Mouse (Mus musculus) heart, embryonic 11.5 days (tissue): Measurements from ENCODE around the gene Aig1. TPM values are rescaled to one million over a fixed set of nuclear protein-coding genes. Genes with fewer than 3 reads are reported as not detected.
A peak's percentile ranks its signal among the peaks of the same experiment; 100 is the strongest.

Experiments
- ATAC-seq: fragments of 200-750 bp; cut with Nextera tagmentation; replicated peaks from 2 replicates; pipeline ENCODE4 v1.8.0; 2017; ENCODE audit warnings: moderate library complexity; ENCODE audit not compliant: insufficient number of reproducible peaks, low FRiP score, low TSS enrichment
- H3K27ac ChIP-seq: fragments of 300-500 bp; sonication (generic); 2 replicates; pipeline ENCODE4 v1.5.1; 2014; ENCODE audit warnings: mild to moderate bottlenecking, low read depth, low read length
- H3K27me3 ChIP-seq: fragments of 300-500 bp; sonication (generic); 2 replicates; pipeline ENCODE4 v1.6.1; 2014; ENCODE audit warnings: mild to moderate bottlenecking, low read length, mixed read lengths; ENCODE audit not compliant: control insufficient read depth, insufficient read depth
- H3K36me3 ChIP-seq: fragments of 300-500 bp; sonication (generic); 2 replicates; pipeline ENCODE4 v1.6.1; 2014; ENCODE audit warnings: mild to moderate bottlenecking, low read length, moderate library complexity, mixed read lengths; ENCODE audit not compliant: control insufficient read depth, insufficient read depth
- H3K4me1 ChIP-seq: fragments of 300-500 bp; sonication (generic); 2 replicates; pipeline ENCODE4 v1.6.1; 2014; ENCODE audit warnings: low read length; ENCODE audit not compliant: control insufficient read depth, insufficient read depth
- H3K4me2 ChIP-seq: fragments of 300-500 bp; sonication (generic); 2 replicates; pipeline ENCODE4 v1.6.1; 2014; ENCODE audit warnings: mild to moderate bottlenecking, moderate library complexity
- H3K4me3 ChIP-seq: fragments of 300-500 bp; sonication (generic); 2 replicates; pipeline ENCODE4 v1.5.1; 2014; ENCODE audit warnings: low read depth, low read length
- H3K9ac ChIP-seq: fragments of 300-500 bp; sonication (generic); 2 replicates; pipeline ENCODE4 v1.6.1; 2014; ENCODE audit warnings: mild to moderate bottlenecking, low read depth, low read length, moderate library complexity
- H3K9me3 ChIP-seq: fragments of 300-500 bp; sonication (generic); replicated peaks from 2 replicates; pipeline ENCODE4 v1.6.1; 2016; ENCODE audit warnings: low read length; ENCODE audit not compliant: control insufficient read depth
- WGBS: fragments of 180-500 bp; shearing (Covaris S2); extraction: QIAGEN DNeasy Blood & Tissue Kit; methylation state at CpG from one replicate; pipeline ENCODE4 v1.1.7; 2014; ENCODE audit not compliant: insufficient replicate concordance; 5-methylcytosine and 5-hydroxymethylcytosine counted together
- polyA plus RNA-seq: library from polyadenylated mRNA; unstranded; fragments of >200 nt; fragmentation: Nextera tagmentation; extraction: Ambion mirVana; gene quantifications from 2 replicates; pipeline ENCODE4 v1.2.1, GENCODE M21; 2014

Aig1 gene
- polyA plus RNA-seq, 1 experiment from 2014 or later: 38.3 TPM

GRCm38 (mm10) chr10:13690773-13691172 is 178.0 kb downstream of the Aig1 start:
- H3K27me3 ChIP-seq: no peaks in the 10 kb centered on the region
- WGBS: 85% methylated on average over 5 of the region's 5 CpGs
- H3K9ac ChIP-seq: no peak overlapping the region
- H3K36me3 ChIP-seq: no peaks in the 10 kb centered on the region
- peaks cover 4% of the 10 kb centered on the region; the same call in 1 of the 2 replicates for H3K4me1 ChIP-seq
- H3K4me2 ChIP-seq: no peak overlapping the region
- no peak; the same call in 1 of the 2 replicates for ATAC-seq
- H3K9me3 ChIP-seq: no peaks in the 10 kb centered on the region
- no peak overlapping the region for H3K27ac ChIP-seq
- no peak overlapping the region for H3K4me3 ChIP-seq

- Histone ChIP-seq H3K4me2 (no peak overlapping the region), H3K4me3 (no peak overlapping the region), H3K27me3 (no peaks in the 10 kb centered on the region), H3K27ac (no peak overlapping the region), H3K9me3 (no peaks in the 10 kb centered on the region), H3K36me3 (no peaks in the 10 kb centered on the region), H3K9ac (no peak overlapping the region), H3K4me1 (peaks cover 4% of the 10 kb centered on the region; the same call in 1 of the 2 replicates)
- 87% methylated on average over 10 of the region's 10 CpGs for WGBS
- no peak for ATAC-seq
Measured at GRCm38 (mm10) chr10:13689841-13690590, 178.8 kb downstream of the Aig1 start.

GRCm38 (mm10) chr10:13688386-13689120 is 180.2 kb downstream of the Aig1 start:
- H3K4me3 ChIP-seq: no peak overlapping the region
- H3K4me2 ChIP-seq: no peak overlapping the region
- no peak overlapping the region for H3K9ac ChIP-seq
- no peak overlapping the region for H3K27ac ChIP-seq
- no peaks in the 10 kb centered on the region for H3K36me3 ChIP-seq
- H3K9me3 ChIP-seq: no peaks in the 10 kb centered on the region
- no peak for ATAC-seq
- WGBS: 74% methylated on average over 15 of the region's 15 CpGs
- H3K4me1 ChIP-seq: peaks cover 4% of the 10 kb centered on the region; the same call in 1 of the 2 replicates
- H3K27me3 ChIP-seq: no peaks in the 10 kb centered on the region

- ATAC-seq: no peak
- H3K27me3 ChIP-seq: no peaks in the 10 kb centered on the region
- peaks cover 4% of the 10 kb centered on the region; the same call in 1 of the 2 replicates for H3K4me1 ChIP-seq
- no peaks in the 10 kb centered on the region for H3K9me3 ChIP-seq
- H3K9ac ChIP-seq: no peak overlapping the region
- H3K36me3 ChIP-seq: no peaks in the 10 kb centered on the region
- WGBS: 86% methylated on average over 8 of the region's 8 CpGs
- no peak overlapping the region for H3K4me3 ChIP-seq
- H3K4me2 ChIP-seq: no peak overlapping the region
- H3K27ac ChIP-seq: no peak overlapping the region
Measured at GRCm38 (mm10) chr10:13687182-13687810, 181.5 kb downstream of the Aig1 start.

- WGBS: 40% methylated on average over 5 of the region's 5 CpGs
- Histone ChIP-seq H3K9me3 (no peaks in the 10 kb centered on the region), H3K4me1 (peaks cover 4% of the 10 kb centered on the region; the same call in 1 of the 2 replicates), H3K4me3 (no peak overlapping the region), H3K27ac (peak overlapping the region; percentile 15; the same call in 1 of the 2 replicates), H3K4me2 (no peak overlapping the region), H3K36me3 (no peaks in the 10 kb centered on the region), H3K27me3 (no peaks in the 10 kb centered on the region), H3K9ac (no peak overlapping the region)
- no peak for ATAC-seq
Measured at GRCm38 (mm10) chr10:13686127-13686526, 182.7 kb downstream of the Aig1 start.

- Histone ChIP-seq H3K4me3 (no peak overlapping the region), H3K4me1 (peaks cover 4% of the 10 kb centered on the region; the same call in 1 of the 2 replicates), H3K36me3 (no peaks in the 10 kb centered on the region), H3K9me3 (no peaks in the 10 kb centered on the region), H3K27ac (no peak overlapping the region), H3K27me3 (no peaks in the 10 kb centered on the region), H3K4me2 (no peak overlapping the region), H3K9ac (no peak overlapping the region)
- WGBS: 76% methylated on average over 8 of the region's 8 CpGs
- ATAC-seq: no peak
Measured at GRCm38 (mm10) chr10:13685366-13685765, 183.4 kb downstream of the Aig1 start.

- no peak for ATAC-seq
- no peaks in the 10 kb centered on the region for H3K27me3 ChIP-seq
- H3K4me1 ChIP-seq: peaks cover 4% of the 10 kb centered on the region; the same call in 1 of the 2 replicates
- H3K27ac ChIP-seq: no peak overlapping the region
- H3K4me2 ChIP-seq: no peak overlapping the region
- no peak overlapping the region for H3K9ac ChIP-seq
- no peak overlapping the region for H3K4me3 ChIP-seq
- H3K36me3 ChIP-seq: no peaks in the 10 kb centered on the region
- no peaks in the 10 kb centered on the region for H3K9me3 ChIP-seq
Measured at GRCm38 (mm10) chr10:13684452-13684851, 184.3 kb downstream of the Aig1 start.

GRCm38 (mm10) chr10:13682565-13682964 is 186.2 kb downstream of the Aig1 start:
- H3K27me3 ChIP-seq: no peaks in the 10 kb centered on the region
- H3K4me2 ChIP-seq: no peak overlapping the region
- no peaks in the 10 kb centered on the region for H3K9me3 ChIP-seq
- H3K36me3 ChIP-seq: no peaks in the 10 kb centered on the region
- no peak overlapping the region for H3K9ac ChIP-seq
- H3K27ac ChIP-seq: no peak overlapping the region
- 52% methylated on average over 3 of the region's 3 CpGs for WGBS
- no peak for ATAC-seq
- peaks cover 4% of the 10 kb centered on the region; the same call in 1 of the 2 replicates for H3K4me1 ChIP-seq
- no peak overlapping the region for H3K4me3 ChIP-seq
